Mouse (Mus musculus) CH12.LX (cell line): ENCODE results near the gene Pcgf3. TPM values are rescaled to one million over a fixed set of nuclear protein-coding genes. Genes with fewer than 3 reads are reported as not detected.

ENCODE experiments used
- DNase-seq: peaks from one replicate; pipeline ENCODE4 v3.0.0-alpha.2; 2013; ENCODE audit errors: extremely low read depth
- H3K27ac ChIP-seq: 2 replicates; pipeline ENCODE4 v1.5.1; 2012; ENCODE audit warnings: low read depth, mild to moderate bottlenecking, control low read depth, moderate library complexity; ENCODE audit not compliant: insufficient read depth
- H3K27me3 ChIP-seq: replicated peaks from 2 replicates; pipeline ENCODE3; 2012; ENCODE audit warnings: inconsistent platforms
- H3K36me3 ChIP-seq, 2 experiments: replicated peaks in 1 of 2; 2 replicates each; pipeline versions ENCODE3 to v1.6.1; 2012; ENCODE audit warnings: inconsistent platforms in 1 of 2, low read length in 1 of 2, mild to moderate bottlenecking in 1 of 2, mixed read lengths in 1 of 2, moderate library complexity in 1 of 2; ENCODE audit not compliant: control insufficient read depth in 1 of 2, insufficient read depth in 1 of 2
- H3K4me1 ChIP-seq, 2 experiments: 2 replicates each; pipeline ENCODE4 v1.6.1; 2012; ENCODE audit warnings: inconsistent platforms in 1 of 2, moderate library complexity in 1 of 2; ENCODE audit not compliant: insufficient read depth in 2 of 2, control insufficient read depth in 1 of 2
- H3K4me2 ChIP-seq: 2 replicates; pipeline ENCODE4 v1.6.1; 2012; ENCODE audit warnings: low read depth, mild to moderate bottlenecking, control low read depth; ENCODE audit not compliant: poor library complexity, insufficient read depth, severe bottlenecking
- H3K4me3 ChIP-seq, 3 experiments: fragments of 150-350 bp in 1 of 3; sonication (generic) in 1 of 3; replicated peaks in 1 of 3; 2 replicates each; pipeline versions ENCODE3 to v1.5.1; 2011 to 2012; ENCODE audit warnings: low read depth in 2 of 3, low read length in 2 of 3, mild to moderate bottlenecking in 2 of 3, moderate library complexity in 2 of 3, control low read depth in 1 of 3, improper control_type of control experiment in 1 of 3, inconsistent platforms in 1 of 3, mixed read lengths in 1 of 3; ENCODE audit not compliant: poor library complexity in 1 of 3
- H3K79me2 ChIP-seq: replicated peaks from 2 replicates; pipeline ENCODE4 v1.6.1; 2012; ENCODE audit warnings: mild to moderate bottlenecking, moderate library complexity; ENCODE audit not compliant: control insufficient read depth, poor library complexity, insufficient read depth, severe bottlenecking; ENCODE audit errors: extremely low read depth
- H3K9ac ChIP-seq: 2 replicates; pipeline ENCODE4 v1.6.1; 2012; ENCODE audit warnings: low read depth, mild to moderate bottlenecking, control low read depth, moderate library complexity; ENCODE audit not compliant: insufficient read depth
- H3K9me3 ChIP-seq: replicated peaks from 2 replicates; pipeline ENCODE3; 2012; ENCODE audit warnings: low read length, inconsistent platforms, mixed read lengths
- BHLHE40 ChIP-seq: IDR thresholded peaks from 2 replicates; pipeline ENCODE4 v1.6.1; 2011; ENCODE audit warnings: mild to moderate bottlenecking, low read depth, low read length, improper control_type of control experiment
- CHD1 ChIP-seq: IDR thresholded peaks from 2 replicates; pipeline ENCODE4 v1.6.1; 2012; ENCODE audit warnings: low read depth, low read length, improper control_type of control experiment, inconsistent platforms
- CHD2 ChIP-seq: IDR thresholded peaks from 2 replicates; pipeline ENCODE4 v1.6.1; 2011; ENCODE audit warnings: low read length, improper control_type of control experiment
- CTCF ChIP-seq, 2 experiments: IDR thresholded peaks in 1 of 2; conservative IDR thresholded peaks in 1 of 2; 2 replicates each; pipeline ENCODE4 v1.5.1; 2011 to 2012; ENCODE audit warnings: low read depth in 2 of 2, low read length in 2 of 2, improper control_type of control experiment in 1 of 2, inconsistent platforms in 1 of 2, mild to moderate bottlenecking in 1 of 2, moderate library complexity in 1 of 2
- E2F4 ChIP-seq: IDR thresholded peaks from 2 replicates; pipeline ENCODE4 v1.6.1; 2011; ENCODE audit warnings: low read depth, low read length, improper control_type of control experiment; ENCODE audit not compliant: insufficient replicate concordance
- ELF1 ChIP-seq: IDR thresholded peaks from 2 replicates; pipeline ENCODE4 v1.6.1; 2014; ENCODE audit warnings: low read depth, mild to moderate bottlenecking, inconsistent platforms, low read length, improper control_type of control experiment
- ETS1 ChIP-seq: conservative IDR thresholded peaks from 2 replicates; pipeline ENCODE4 v1.6.1; 2012; ENCODE audit warnings: low read depth, mild to moderate bottlenecking, inconsistent platforms, low read length, improper control_type of control experiment, moderate library complexity
- GABPA ChIP-seq: IDR thresholded peaks from 2 replicates; pipeline ENCODE4 v1.6.1; 2012; ENCODE audit warnings: low read depth, low read length, improper control_type of control experiment, inconsistent platforms; ENCODE audit not compliant: insufficient replicate concordance
- HCFC1 ChIP-seq: IDR thresholded peaks from 2 replicates; pipeline ENCODE4 v1.6.1; 2012; ENCODE audit warnings: low read depth, mild to moderate bottlenecking, inconsistent platforms, low read length, improper control_type of control experiment
- IRF4 ChIP-seq: IDR thresholded peaks from 2 replicates; pipeline ENCODE4 v1.6.1; 2014; ENCODE audit warnings: low read depth, mild to moderate bottlenecking, inconsistent platforms, low read length, improper control_type of control experiment
- JUND ChIP-seq: conservative IDR thresholded peaks from 2 replicates; pipeline ENCODE4 v1.6.1; 2011; ENCODE audit warnings: low read depth, low read length, improper control_type of control experiment
- KAT2A ChIP-seq: IDR thresholded peaks from 2 replicates; pipeline ENCODE4 v1.6.1; 2012; ENCODE audit warnings: low read length, improper control_type of control experiment, inconsistent platforms; ENCODE audit not compliant: insufficient replicate concordance
- MAFK ChIP-seq: IDR thresholded peaks from 2 replicates; pipeline ENCODE4 v1.6.1; 2011; ENCODE audit warnings: low read length, improper control_type of control experiment; ENCODE audit not compliant: insufficient replicate concordance
- MAX ChIP-seq: IDR thresholded peaks from 2 replicates; pipeline ENCODE4 v1.6.1; 2011; ENCODE audit warnings: low read length, improper control_type of control experiment
- MXI1 ChIP-seq: IDR thresholded peaks from 2 replicates; pipeline ENCODE4 v1.6.1; 2011; ENCODE audit warnings: mild to moderate bottlenecking, low read depth, low read length, improper control_type of control experiment
- NELFE ChIP-seq: IDR thresholded peaks from 2 replicates; pipeline ENCODE4 v1.6.1; 2011; ENCODE audit warnings: low read depth, low read length, improper control_type of control experiment
- NRF1 ChIP-seq: IDR thresholded peaks from 2 replicates; pipeline ENCODE4 v1.6.1; 2014; ENCODE audit warnings: low read depth, mild to moderate bottlenecking, inconsistent platforms, low read length, improper control_type of control experiment, moderate library complexity
- PAX5 ChIP-seq: IDR thresholded peaks from 2 replicates; pipeline ENCODE4 v1.6.1; 2012; ENCODE audit warnings: low read length, inconsistent platforms, mixed read lengths
- POLR2A ChIP-seq: IDR thresholded peaks from 2 replicates; pipeline ENCODE4 v1.6.1; 2011; ENCODE audit warnings: low read depth, mild to moderate bottlenecking, improper control_type of control experiment, low read length
- POLR2AphosphoS2 ChIP-seq: IDR thresholded peaks from 2 replicates; pipeline ENCODE4 v1.6.1; 2011; ENCODE audit warnings: low read depth, low read length, improper control_type of control experiment
- TBP ChIP-seq: conservative IDR thresholded peaks from 2 replicates; pipeline ENCODE4 v1.6.1; 2011; ENCODE audit warnings: low read depth, low read length, improper control_type of control experiment
- TCF12 ChIP-seq: IDR thresholded peaks from 2 replicates; pipeline ENCODE4 v1.6.1; 2014; ENCODE audit warnings: low read depth, mild to moderate bottlenecking, inconsistent platforms, low read length, improper control_type of control experiment
- UBTF ChIP-seq: IDR thresholded peaks from 2 replicates; pipeline ENCODE4 v1.6.1; 2012; ENCODE audit warnings: low read depth, mild to moderate bottlenecking, inconsistent platforms, low read length, improper control_type of control experiment, moderate library complexity
- ZC3H11A ChIP-seq: IDR thresholded peaks from 2 replicates; pipeline ENCODE4 v1.6.1; 2012; ENCODE audit warnings: low read depth, mild to moderate bottlenecking, inconsistent platforms, low read length, improper control_type of control experiment
- ZKSCAN1 ChIP-seq: IDR thresholded peaks from 2 replicates; pipeline ENCODE4 v1.6.1; 2012; ENCODE audit warnings: low read depth, inconsistent platforms, low read length, improper control_type of control experiment, borderline replicate concordance
- ZMIZ1 ChIP-seq: IDR thresholded peaks from 2 replicates; pipeline ENCODE4 v1.6.1; 2012; ENCODE audit warnings: low read depth, mild to moderate bottlenecking, inconsistent platforms, low read length, improper control_type of control experiment
- ZNF384 ChIP-seq: IDR thresholded peaks from 2 replicates; pipeline ENCODE4 v1.6.1; 2012; ENCODE audit warnings: low read depth, low read length, improper control_type of control experiment, inconsistent platforms
- dilution Hi-C: fragments of 300-500 bp; cut with MboI; formaldehyde crosslinking; loops from 2 replicates; pipeline ENCODE4 v1.14.3; 2020; ENCODE audit warnings: low sequenced_read_pairs; ENCODE audit not compliant: extremely low pct_unique_long_range_greater_than_20kb, extremely low pct_ligation_motif_present
- in situ Hi-C: fragments of 300-500 bp; cut with MboI; formaldehyde crosslinking; loops from 3 replicates; pipeline ENCODE4 v1.14.3; 2019; ENCODE audit warnings: low sequenced_read_pairs, low pct_ligation_motif_present, low pct_unique_long_range_greater_than_20kb, mixed read lengths
- polyA plus RNA-seq: library from polyadenylated mRNA; unstranded; fragments of >175 nt; gene quantifications from 2 replicates; pipeline ENCODE4 v1.2.1, GENCODE M21; 2012; ENCODE audit warnings: low read depth; ENCODE audit not compliant: insufficient read length
- total RNA-seq, 2 experiments: library from RNA; depleted of rRNA; stranded (reverse); fragments of 300-350 nt in 1 of 2; fragments of >200 nt in 1 of 2; gene quantifications; 2 replicates each; pipeline ENCODE4 v1.2.3; 2012 to 2014

Pcgf3 gene
- total and polyA plus RNA-seq, 3 experiments, result 5.5 to 18.8 (median 6.0) TPM

- no peak for TF ChIP-seq GABPA
- no peak for TF ChIP-seq IRF4
- TF ChIP-seq PAX5, result no peak
- TF ChIP-seq ZMIZ1, result no peak
- no peak for TF ChIP-seq MAFK
- TF ChIP-seq UBTF, result no peak
- TF ChIP-seq TBP, result no peak
- TF ChIP-seq MAX, result no peak
- TF ChIP-seq ETS1, result no peak
- no peak for TF ChIP-seq E2F4
- no peak for TF ChIP-seq TCF12
- no peak for TF ChIP-seq CTCF (conservative IDR thresholded peaks at IDR 0.05 in 1 of 2, IDR thresholded peaks at IDR 0.05 in 1 of 2; ENCODE audit: low read depth in 2 of 2, low read length in 2 of 2)
- TF ChIP-seq ZNF384, result no peak
- TF ChIP-seq CHD1, result no peak
- TF ChIP-seq BHLHE40, result no peak
- no peak for TF ChIP-seq ZC3H11A
- no peak for TF ChIP-seq POLR2AphosphoS2
- TF ChIP-seq, all 38 proteins: peak for 0
- no peak overlapping the region for H3K4me3 ChIP-seq
- no peak overlapping the region for H3K4me2 ChIP-seq
- H3K9me3 ChIP-seq, result no peaks in the 10 kb centered on the region
- no peaks in the 10 kb centered on the region for H3K79me2 ChIP-seq
- dilution Hi-C loops, result no loop called here
- in situ Hi-C loops, result no loop called here
- H3K9ac ChIP-seq, result no peak overlapping the region
- no peaks in the 10 kb centered on the region for H3K4me1 ChIP-seq
- no peak overlapping the region for H3K27ac ChIP-seq
- DNase-seq, result no peak
- no peaks in the 10 kb centered on the region for H3K36me3 ChIP-seq
- peaks cover 15% of the 10 kb centered on the region for H3K27me3 ChIP-seq
Measured at GRCm38 (mm10) chr5:108451611-108452010, 9.4 kb upstream of the Pcgf3 start.

GRCm38 (mm10) chr5:108452422-108452821 is 8.6 kb upstream of the Pcgf3 start:
- H3K4me1 ChIP-seq, result no peaks in the 10 kb centered on the region
- no peak overlapping the region for H3K27ac ChIP-seq
- H3K79me2 ChIP-seq, result no peaks in the 10 kb centered on the region
- no peak overlapping the region for H3K4me2 ChIP-seq
- H3K9ac ChIP-seq, result no peak overlapping the region
- dilution Hi-C loops (no loop called here), in situ Hi-C loops (no loop called here)
- H3K4me3 ChIP-seq, result no peak overlapping the region
- no peaks in the 10 kb centered on the region for H3K9me3 ChIP-seq
- no peak for DNase-seq
- no peaks in the 10 kb centered on the region for H3K36me3 ChIP-seq
- H3K27me3 ChIP-seq, result peaks cover 10% of the 10 kb centered on the region
- TF ChIP-seq ZC3H11A, result no peak
- TF ChIP-seq KAT2A, result no peak
- TF ChIP-seq MAFK, result no peak
- TF ChIP-seq JUND, result no peak
- no peak for TF ChIP-seq NELFE
- no peak for TF ChIP-seq NRF1
- TF ChIP-seq POLR2A, result no peak
- TF ChIP-seq ZMIZ1, result no peak
- TF ChIP-seq HCFC1, result no peak
- TF ChIP-seq ELF1, result no peak
- no peak for TF ChIP-seq UBTF
- TF ChIP-seq ZKSCAN1, result no peak
- TF ChIP-seq PAX5, result no peak
- no peak for TF ChIP-seq CHD2
- TF ChIP-seq MXI1, result no peak
- no peak for TF ChIP-seq TBP
- no peak for TF ChIP-seq BHLHE40
- no peak for TF ChIP-seq GABPA
